Mouse (Mus musculus) ES-Bruce4 (cell line): ENCODE data around the gene Drc7. TPM values are rescaled to one million over a fixed set of nuclear protein-coding genes. Genes with fewer than 3 reads are reported as not detected.

ENCODE experiments used
- H3K27ac ChIP-seq: 2 replicates; pipeline ENCODE4 v1.5.1; 2012; ENCODE audit warnings: low read length, inconsistent platforms; ENCODE audit not compliant: insufficient read depth
- H3K27me3 ChIP-seq: 2 replicates; pipeline ENCODE4 v1.6.1; 2012; ENCODE audit warnings: mild to moderate bottlenecking, low read length, inconsistent platforms; ENCODE audit not compliant: control insufficient read depth, poor library complexity, insufficient read depth, severe bottlenecking
- H3K36me3 ChIP-seq: 2 replicates; pipeline ENCODE4 v1.6.1; 2012; ENCODE audit warnings: inconsistent platforms, mild to moderate bottlenecking, low read length, moderate library complexity; ENCODE audit not compliant: control insufficient read depth, poor library complexity, insufficient read depth, severe bottlenecking
- H3K4me1 ChIP-seq: one replicate; pipeline ENCODE4 v1.8.1; 2011; ENCODE audit warnings: low read length; ENCODE audit not compliant: control insufficient read depth, insufficient read depth
- H3K4me3 ChIP-seq: 2 replicates; pipeline ENCODE4 v1.5.1; 2011; ENCODE audit warnings: low read depth, mild to moderate bottlenecking, low read length
- H3K9ac ChIP-seq: 2 replicates; pipeline ENCODE4 v1.6.1; 2012; ENCODE audit warnings: low read depth, mild to moderate bottlenecking, inconsistent platforms; ENCODE audit not compliant: poor library complexity, severe bottlenecking
- H3K9me3 ChIP-seq: replicated peaks from 2 replicates; pipeline ENCODE4 v1.6.1; 2012; ENCODE audit warnings: mild to moderate bottlenecking, low read length, inconsistent platforms; ENCODE audit not compliant: control insufficient read depth, poor library complexity, insufficient read depth, severe bottlenecking
- CTCF ChIP-seq: IDR thresholded peaks from one replicate; pipeline ENCODE4 v1.8.1; 2011; ENCODE audit warnings: low read depth, low read length
- EP300 ChIP-seq: IDR thresholded peaks from 2 replicates; pipeline ENCODE4 v1.6.1; 2011; ENCODE audit warnings: low read depth, low read length; ENCODE audit not compliant: insufficient read depth
- POLR2A ChIP-seq: IDR thresholded peaks from one replicate; pipeline ENCODE4 v1.8.1; 2011; ENCODE audit warnings: low read length; ENCODE audit not compliant: insufficient read depth
- polyA plus RNA-seq: library from polyadenylated mRNA; stranded (reverse); fragments of >200 nt; gene quantifications from 2 replicates; pipeline ENCODE4 v1.2.4, GENCODE M21; 2011; ENCODE audit warnings: low read depth; ENCODE audit not compliant: missing spikeins, insufficient read depth, insufficient read length

The Drc7 gene
- polyA plus RNA-seq, 1 experiment: 0.64 TPM

GRCm38 (mm10) chr8:95049636-95050035 is 5.3 kb upstream of the Drc7 start:
- Histone ChIP-seq H3K36me3 (no peaks in the 10 kb centered on the region), H3K27me3 (0 out of 2 replicates have a peak, but pooled peaks cover 1% of the 10 kb centered on the region), H3K4me1 (no peaks in the 10 kb centered on the region), H3K9ac (no peak overlapping the region), H3K27ac (no peak overlapping the region), H3K9me3 (no peaks in the 10 kb centered on the region), H3K4me3 (no peak overlapping the region)
- TF ChIP-seq EP300: no peak
- no peak for TF ChIP-seq POLR2A
- no peak for TF ChIP-seq CTCF

GRCm38 (mm10) chr8:95054438-95054837 is 465 bp upstream of the Drc7 start:
- Histone ChIP-seq H3K9ac (no peak overlapping the region), H3K9me3 (no peaks in the 10 kb centered on the region), H3K27ac (no peak overlapping the region), H3K27me3 (no peaks in the 10 kb centered on the region), H3K4me1 (no peaks in the 10 kb centered on the region), H3K36me3 (no peaks in the 10 kb centered on the region), H3K4me3 (no peak overlapping the region)
- no peak for TF ChIP-seq CTCF
- no peak for TF ChIP-seq EP300
- TF ChIP-seq POLR2A: no peak

GRCm38 (mm10) chr8:95056414-95056813 is 1.5 kb downstream of the Drc7 start:
- no peaks in the 10 kb centered on the region for H3K9me3 ChIP-seq
- no peaks in the 10 kb centered on the region for H3K4me1 ChIP-seq
- H3K36me3 ChIP-seq: no peaks in the 10 kb centered on the region
- no peak overlapping the region for H3K9ac ChIP-seq
- H3K27me3 ChIP-seq: no peaks in the 10 kb centered on the region
- TF ChIP-seq CTCF: no peak
- TF ChIP-seq EP300: no peak
- no peak for TF ChIP-seq POLR2A
- H3K27ac ChIP-seq: no peak overlapping the region
- H3K4me3 ChIP-seq: no peak overlapping the region

- Histone ChIP-seq H3K27me3 (no peaks in the 10 kb centered on the region), H3K27ac (no peak overlapping the region), H3K4me3 (no peak overlapping the region), H3K9me3 (no peaks in the 10 kb centered on the region), H3K36me3 (no peaks in the 10 kb centered on the region), H3K9ac (no peak overlapping the region), H3K4me1 (no peaks in the 10 kb centered on the region)
- TF ChIP-seq POLR2A: no peak
- TF ChIP-seq EP300: no peak
- TF ChIP-seq CTCF: no peak
Measured at GRCm38 (mm10) chr8:95058661-95059060, 3.8 kb downstream of the Drc7 start.

GRCm38 (mm10) chr8:95059812-95060533 is 5.1 kb downstream of the Drc7 start:
- no peaks in the 10 kb centered on the region for H3K9me3 ChIP-seq

GRCm38 (mm10) chr8:95064531-95064930 is 9.6 kb downstream of the Drc7 start:
- H3K4me3 ChIP-seq: no peak overlapping the region
- no peaks in the 10 kb centered on the region for H3K9me3 ChIP-seq
- H3K4me1 ChIP-seq: no peaks in the 10 kb centered on the region
- no peak overlapping the region for H3K27ac ChIP-seq
- no peak overlapping the region for H3K9ac ChIP-seq
- TF ChIP-seq CTCF (no peak), EP300 (no peak), POLR2A (no peak)
- no peaks in the 10 kb centered on the region for H3K27me3 ChIP-seq
- H3K36me3 ChIP-seq: no peaks in the 10 kb centered on the region

More at GRCm38 (mm10) chr8:95059812-95060533, 5.1 kb downstream of the Drc7 start:
- Histone ChIP-seq H3K4me3 (no peak overlapping the region), H3K9ac (no peak overlapping the region), H3K27ac (no peak overlapping the region), H3K4me1 (no peaks in the 10 kb centered on the region), H3K27me3 (no peaks in the 10 kb centered on the region), H3K36me3 (no peaks in the 10 kb centered on the region)
- TF ChIP-seq POLR2A (no peak), CTCF (no peak), EP300 (no peak)
